Mouse (Mus musculus): ENCODE measurements around the gene Clybl.

Clybl gene

DNA sequence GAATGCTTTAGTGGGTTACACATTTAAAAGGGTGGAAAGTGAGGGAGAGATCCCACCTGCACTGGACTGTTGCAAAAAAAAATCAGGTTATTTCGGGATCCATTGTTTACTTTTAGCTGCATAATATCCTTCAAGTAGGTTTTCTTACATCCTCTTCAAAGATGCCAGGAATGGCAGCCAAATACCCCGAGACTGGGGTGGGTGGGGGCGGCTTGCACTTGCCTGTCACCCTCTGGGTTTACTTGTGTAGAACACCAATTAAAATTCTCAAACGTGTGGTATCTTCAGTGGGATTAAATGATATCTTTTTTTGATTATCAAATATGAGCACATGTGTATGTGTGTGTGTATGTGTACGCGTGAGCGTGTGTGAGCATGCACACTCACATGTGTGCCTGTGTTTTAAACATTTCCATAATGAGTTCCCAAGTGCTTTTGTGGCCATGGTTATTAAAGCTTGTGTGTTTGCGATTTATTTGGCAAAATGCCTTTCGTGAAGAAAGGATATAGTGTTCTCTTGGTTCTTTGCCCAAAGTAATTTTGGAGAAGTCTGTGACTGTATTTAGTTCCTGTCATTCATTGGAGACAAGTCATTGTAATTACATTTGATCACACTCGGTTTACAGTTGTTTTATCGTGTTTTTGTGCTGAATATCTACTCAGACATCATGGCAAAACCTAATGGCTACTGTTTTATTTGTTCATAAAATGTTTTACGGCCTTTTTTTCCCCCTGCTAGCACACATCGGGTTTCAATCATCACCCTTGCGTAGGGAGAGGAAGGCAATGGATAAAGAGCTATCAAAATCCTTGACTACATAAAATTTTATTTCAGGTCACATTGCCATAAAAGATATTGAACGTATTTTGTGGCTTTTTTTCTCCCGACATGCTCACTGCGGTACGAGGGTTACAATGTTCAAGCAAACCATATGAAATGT, 65.7 kb downstream of the Clybl start:
- no peak for DNase-seq (ENCODE audit: low spot score in 2 of 2)

- no peak for DNase-seq (ENCODE audit: low spot score in 2 of 2)
Observed at GRCm38 (mm10) chr14:122249123-122249522, 67.6 kb downstream of the Clybl start.

GRCm38 (mm10) chr14:122251346-122251745, 69.8 kb downstream of the Clybl start:
- DNase-seq (ENCODE audit: low spot score in 2 of 2): no peak

GRCm38 (mm10) chr14:122255562-122256260, 74.2 kb downstream of the Clybl start:
- DNase-seq (ENCODE audit: low spot score in 2 of 2): no peak

- DNase-seq (ENCODE audit: low spot score in 2 of 2): no peak
Observed at GRCm38 (mm10) chr14:122256261-122256634, 74.7 kb downstream of the Clybl start.

GRCm38 (mm10) chr14:122258297-122258696, 76.8 kb downstream of the Clybl start:
- no peak for DNase-seq (ENCODE audit: low spot score in 2 of 2)

GRCm38 (mm10) chr14:122261250-122261649, 79.7 kb downstream of the Clybl start:
- DNase-seq (ENCODE audit: low spot score in 2 of 2): no peak

GRCm38 (mm10) chr14:122262851-122263659, 81.6 kb downstream of the Clybl start:
- DNase-seq (ENCODE audit: low spot score in 2 of 2): no peak

DNA sequence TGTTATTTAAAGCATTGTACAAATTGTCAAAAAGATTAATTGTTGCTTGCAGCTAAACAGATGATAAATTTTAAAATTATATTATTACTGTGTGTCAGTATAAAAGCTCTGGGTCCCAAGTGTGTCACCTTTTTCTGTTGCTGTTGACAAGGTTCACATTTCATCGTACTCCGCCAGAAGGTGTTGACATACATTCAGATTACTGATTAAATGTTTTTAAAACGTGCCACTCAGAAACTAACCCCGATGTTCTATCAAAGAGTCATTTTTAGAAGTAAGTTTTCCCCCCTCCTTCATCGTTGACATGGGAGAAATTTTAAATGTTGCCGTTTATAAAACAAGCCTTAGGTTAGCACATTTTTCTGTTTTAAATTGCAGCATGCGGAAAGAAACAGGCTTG, 83.7 kb downstream of the Clybl start:
- DNase-seq (ENCODE audit: low spot score in 2 of 2): no peak

GRCm38 (mm10) chr14:122267590-122267989, 86.1 kb downstream of the Clybl start:
- DNase-seq (ENCODE audit: low spot score in 2 of 2): no peak

DNA sequence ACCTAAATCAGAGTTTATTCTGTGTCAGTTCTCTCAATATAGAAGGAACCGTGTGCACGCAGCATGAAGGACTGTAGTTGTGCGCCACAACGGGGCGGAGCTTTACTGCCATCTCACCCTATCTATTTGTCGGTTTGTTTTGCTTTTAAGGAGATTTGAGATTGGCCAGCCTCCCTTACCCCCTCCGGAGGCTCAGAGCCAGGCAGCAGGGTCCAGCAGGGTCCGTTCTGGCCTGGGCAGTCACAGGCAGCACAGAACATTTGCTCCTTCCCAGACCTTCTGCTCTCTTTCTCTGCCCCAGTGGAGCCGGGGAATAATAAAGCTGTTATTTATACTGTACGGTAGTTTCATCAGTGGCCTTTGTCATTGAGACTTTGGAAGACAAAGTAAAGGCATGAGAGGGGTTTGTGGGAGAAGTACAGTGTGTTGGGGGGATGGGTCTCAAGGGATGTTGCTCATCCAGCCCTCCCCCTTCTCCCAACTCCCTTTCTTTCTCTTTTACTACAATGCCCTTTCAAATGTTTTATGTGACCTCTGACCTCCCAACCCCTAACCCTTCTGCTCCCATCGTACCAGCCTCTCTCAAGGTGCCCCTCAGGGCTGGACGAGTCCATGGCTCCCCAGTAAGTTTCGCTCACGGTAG, 89.7 kb downstream of the Clybl start:
- no peak for DNase-seq (ENCODE audit: low spot score in 2 of 2)

GRCm38 (mm10) chr14:122277142-122277541, 95.6 kb downstream of the Clybl start:
- no peak for DNase-seq (ENCODE audit: low spot score in 2 of 2)

GRCm38 (mm10) chr14:122279462-122280308, 98.2 kb downstream of the Clybl start:
- no peak for DNase-seq (ENCODE audit: low spot score in 2 of 2)

GRCm38 (mm10) chr14:122280309-122281071, 99.0 kb downstream of the Clybl start:
- DNase-seq (ENCODE audit: low spot score in 2 of 2): no peak

DNA sequence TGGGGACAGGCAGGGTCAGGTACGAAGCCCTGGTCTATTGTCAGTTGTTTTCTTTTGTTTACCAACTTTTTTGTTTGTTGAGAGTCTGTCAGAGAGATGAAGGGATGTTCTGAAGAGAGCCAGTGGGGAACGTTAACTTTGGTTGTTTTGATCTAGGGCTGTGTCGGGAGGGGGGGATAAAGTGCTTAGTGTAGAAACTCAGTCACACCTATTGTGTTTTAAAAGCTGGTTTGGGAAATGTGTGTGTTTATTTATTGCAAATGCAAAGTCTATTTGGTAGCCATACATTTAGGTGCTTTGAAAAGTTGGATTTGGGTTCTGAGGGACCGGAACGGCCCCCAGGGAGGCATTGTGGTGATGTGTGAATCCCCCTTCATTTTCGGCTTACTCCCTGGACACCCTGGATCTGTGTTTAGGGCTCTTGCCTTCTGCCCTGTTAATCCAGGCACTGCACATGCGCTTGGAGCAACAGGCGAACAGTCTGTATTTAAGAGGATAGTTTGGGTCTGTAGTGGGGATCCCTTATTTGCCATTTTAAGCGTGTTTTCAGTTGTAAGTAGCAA, 99.6 kb downstream of the Clybl start:
- DNase-seq (ENCODE audit: low spot score in 2 of 2): no peak

- DNase-seq (ENCODE audit: low spot score in 2 of 2): no peak
Observed at GRCm38 (mm10) chr14:122283959-122284358, 102.5 kb downstream of the Clybl start.

- no peak for DNase-seq (ENCODE audit: low spot score in 2 of 2)
Observed at GRCm38 (mm10) chr14:122296399-122296798, 114.9 kb downstream of the Clybl start.

- no peak for DNase-seq (ENCODE audit: low spot score in 2 of 2)
Observed at GRCm38 (mm10) chr14:122296864-122297263, 115.4 kb downstream of the Clybl start.

DNA sequence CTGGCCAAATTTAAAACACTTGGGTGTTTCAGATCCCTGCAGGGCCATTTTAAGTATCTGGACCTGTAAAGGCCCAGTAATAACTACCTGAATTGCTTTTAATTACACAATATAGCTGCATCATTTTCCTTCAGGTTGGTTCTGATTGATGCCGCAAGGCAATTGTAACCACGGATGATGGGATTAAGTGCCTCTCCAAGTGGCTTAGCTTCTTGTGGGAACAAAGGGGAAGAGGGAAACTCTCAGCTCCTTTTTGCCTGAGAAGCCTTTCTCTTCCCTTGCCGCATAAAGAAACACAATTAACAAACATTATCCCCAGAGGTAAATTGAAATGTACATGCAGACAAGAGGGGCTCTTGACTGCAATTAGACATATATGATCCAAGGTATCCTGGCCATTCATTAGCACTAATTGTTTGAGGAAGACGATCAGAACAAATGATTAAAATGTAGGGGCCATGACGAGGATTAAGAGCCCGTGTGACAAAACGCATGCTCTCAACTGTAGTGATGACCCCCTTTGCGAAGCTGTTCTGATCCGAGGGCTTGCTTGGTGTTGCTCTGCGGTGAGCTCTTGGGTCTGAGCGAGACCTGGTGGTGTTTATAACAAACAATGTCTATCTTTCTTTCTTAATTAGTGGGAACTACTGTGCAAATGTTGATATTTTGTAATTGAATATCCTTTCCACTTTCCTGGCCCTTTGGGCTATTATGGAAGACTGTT, 116.0 kb downstream of the Clybl start:
- DNase-seq (ENCODE audit: low spot score in 2 of 2): no peak

Measured in right cerebral cortex, postnatal 36 days (tissue).